Mouse (Mus musculus) spleen, adult 2 months (tissue): Measurements from ENCODE around the gene Aldh3b2.

Experiments used
- CTCF ChIP-seq: fragments of 200-500 bp; IDR thresholded peaks from 2 replicates; pipeline ENCODE4 v1.5.1; 2011; ENCODE audit warnings: mild to moderate bottlenecking, inconsistent platforms; ENCODE audit not compliant: insufficient read depth, insufficient read length, insufficient replicate concordance; ENCODE audit errors: extremely low read depth
- POLR2A ChIP-seq: fragments of 200-500 bp; IDR thresholded peaks from 2 replicates; pipeline ENCODE4 v1.6.1; 2011; ENCODE audit warnings: low read depth, low read length, inconsistent platforms

GRCm38 (mm10) chr19:4000119-4000900, 28.2 kb downstream of the Aldh3b2 start, which contains the start of the genes Nudt8 and Gm49405:
- TF ChIP-seq CTCF (peak; percentile 73), POLR2A (peak; percentile 88)
